Mouse (Mus musculus) cerebellum, adult 2 months (tissue): ENCODE data around the gene Ttll6. TPM values are rescaled to one million over a fixed set of nuclear protein-coding genes. Genes with fewer than 3 reads are reported as not detected.

Experiments
- DNase-seq, 2 experiments: peaks; one replicate each; pipeline ENCODE4 v3.0.0; 2021
- H3K27ac ChIP-seq: fragments of 200-500 bp; 2 replicates; pipeline ENCODE4 v1.5.1; 2012; ENCODE audit warnings: low read length, control low read depth, inconsistent platforms; ENCODE audit not compliant: insufficient read depth
- H3K27me3 ChIP-seq: fragments of 200-500 bp; 2 replicates; pipeline ENCODE4 v1.6.1; 2012; ENCODE audit warnings: inconsistent platforms, mild to moderate bottlenecking, low read length, moderate library complexity; ENCODE audit not compliant: control insufficient read depth, insufficient read depth
- H3K4me1 ChIP-seq: fragments of 200-500 bp; 2 replicates; pipeline ENCODE4 v1.6.1; 2011; ENCODE audit warnings: low read length; ENCODE audit not compliant: control insufficient read depth, insufficient read depth
- H3K4me3 ChIP-seq: fragments of 200-500 bp; replicated peaks from 2 replicates; pipeline ENCODE3; 2011; ENCODE audit warnings: mild to moderate bottlenecking, low read depth, low read length, control low read depth; ENCODE audit not compliant: insufficient read depth
- CTCF ChIP-seq: fragments of 200-500 bp; IDR thresholded peaks from 2 replicates; pipeline ENCODE4 v1.5.1; 2011; ENCODE audit warnings: low read depth, mild to moderate bottlenecking, control low read depth, low read length, moderate library complexity, borderline replicate concordance; ENCODE audit not compliant: insufficient read depth
- POLR2A ChIP-seq: fragments of 200-500 bp; IDR thresholded peaks from 2 replicates; pipeline ENCODE4 v1.6.1; 2011; ENCODE audit warnings: low read length, control low read depth, borderline replicate concordance; ENCODE audit not compliant: insufficient read depth
- WGBS: fragments of 180-500 bp; shearing (Covaris S2); methylation state at CpG from one replicate; pipeline ENCODE4 v1.1.7; 2018; 5-methylcytosine and 5-hydroxymethylcytosine counted together
- polyA plus RNA-seq: library from polyadenylated mRNA; depleted of rRNA; stranded (reverse); fragments of >200 nt; gene quantifications from 2 replicates; pipeline ENCODE4 v1.2.3, GENCODE M21; 2012

Gene Ttll6
- polyA plus RNA-seq, 1 experiment, result 0.39 TPM

DNA sequence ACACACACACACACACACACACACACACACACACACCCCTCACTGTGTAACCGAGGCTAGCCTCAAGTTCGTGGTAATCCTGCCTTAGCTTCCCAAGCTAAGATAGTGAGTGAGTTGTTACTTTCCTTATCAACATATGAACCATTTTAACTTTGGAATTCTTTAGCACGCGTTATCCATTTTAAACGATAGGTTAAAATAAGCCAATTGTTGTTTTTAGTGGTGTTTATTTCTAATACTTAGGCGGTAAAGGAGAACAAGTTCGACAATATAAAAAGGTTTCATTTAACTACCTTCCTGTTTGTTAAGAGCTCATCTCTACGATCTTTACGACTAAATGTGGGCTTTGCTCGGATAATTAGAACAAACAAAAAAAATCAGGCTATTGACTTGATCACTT lies 43.3 kb downstream of the Ttll6 start:
- Histone ChIP-seq H3K4me1 (no peaks in the 10 kb centered on the region), H3K4me3 (no peak overlapping the region), H3K27me3 (peaks cover 15% of the 10 kb centered on the region; the same call in 1 of the 2 replicates), H3K27ac (no peak overlapping the region)
- TF ChIP-seq CTCF, result no peak
- TF ChIP-seq POLR2A, result no peak
- DNase-seq, result no peak
- 5% methylated on average over 10 of the region's 10 CpGs for WGBS

DNA sequence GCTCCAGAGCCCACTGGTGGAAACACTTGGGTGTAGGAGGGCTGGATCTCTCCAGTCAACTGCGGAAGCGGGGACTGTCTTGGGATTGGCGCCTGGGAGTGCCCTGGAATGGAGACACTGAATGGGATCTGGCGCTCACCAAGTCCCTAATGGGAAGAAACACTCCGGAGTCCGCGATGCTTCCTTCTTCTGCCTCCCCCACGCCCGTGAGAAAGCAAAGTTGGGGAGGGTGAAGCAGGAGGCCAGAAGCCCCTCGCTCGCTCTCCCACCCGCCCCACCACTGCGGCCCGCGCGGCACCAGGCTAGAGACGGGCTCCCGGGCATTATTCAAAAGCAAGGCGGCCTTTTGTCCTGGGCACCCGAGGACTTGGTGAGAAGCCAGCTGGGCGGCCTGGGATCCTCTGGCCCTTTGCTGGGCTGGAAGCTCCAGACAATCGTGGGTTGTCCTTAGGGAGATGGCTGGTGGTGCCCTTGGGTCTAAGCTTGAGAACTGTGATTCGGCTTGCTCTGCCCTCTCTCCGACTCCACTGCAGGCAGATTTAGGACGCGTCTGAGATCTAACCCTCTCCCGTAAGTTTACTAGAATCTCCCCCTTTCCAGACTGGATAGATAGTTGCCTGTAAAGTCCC lies 44.1 kb downstream of the Ttll6 start:
- no peak overlapping the region for H3K27ac ChIP-seq
- WGBS, result 1% methylated on average over 27 of the region's 27 CpGs
- TF ChIP-seq POLR2A, result no peak
- TF ChIP-seq CTCF, result no peak
- peaks cover 15% of the 10 kb centered on the region; the same call in 1 of the 2 replicates for H3K27me3 ChIP-seq
- H3K4me1 ChIP-seq, result no peaks in the 10 kb centered on the region
- DNase-seq, result no peak
- H3K4me3 ChIP-seq, result no peak overlapping the region

DNA sequence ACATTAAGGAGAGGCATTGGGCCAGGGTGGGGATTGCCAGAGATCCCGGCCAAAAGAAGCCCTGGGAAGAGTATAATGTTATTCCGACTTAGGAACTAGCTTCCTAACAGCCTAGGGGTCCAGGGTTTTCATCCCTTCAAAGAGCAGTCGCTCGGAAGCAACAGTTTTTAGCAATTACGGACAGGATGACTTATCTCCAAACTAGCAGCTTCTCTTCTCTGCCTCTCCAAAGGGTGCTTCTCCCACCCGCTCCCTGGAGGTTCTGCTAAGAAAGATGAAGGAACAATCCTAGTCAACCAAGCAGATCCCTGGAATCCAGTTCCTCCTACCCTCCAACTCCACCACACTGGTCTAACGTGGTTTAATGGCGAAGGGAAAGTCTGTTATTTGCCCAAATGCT lies 44.8 kb downstream of the Ttll6 start:
- no peak for DNase-seq
- TF ChIP-seq POLR2A, result no peak
- TF ChIP-seq CTCF, result no peak
- H3K27me3 ChIP-seq, result peaks cover 11% of the 10 kb centered on the region; the same call in 1 of the 2 replicates
- H3K4me3 ChIP-seq, result no peak overlapping the region
- 2% methylated on average over 8 of the region's 8 CpGs for WGBS
- H3K4me1 ChIP-seq, result no peaks in the 10 kb centered on the region
- H3K27ac ChIP-seq, result no peak overlapping the region

DNA sequence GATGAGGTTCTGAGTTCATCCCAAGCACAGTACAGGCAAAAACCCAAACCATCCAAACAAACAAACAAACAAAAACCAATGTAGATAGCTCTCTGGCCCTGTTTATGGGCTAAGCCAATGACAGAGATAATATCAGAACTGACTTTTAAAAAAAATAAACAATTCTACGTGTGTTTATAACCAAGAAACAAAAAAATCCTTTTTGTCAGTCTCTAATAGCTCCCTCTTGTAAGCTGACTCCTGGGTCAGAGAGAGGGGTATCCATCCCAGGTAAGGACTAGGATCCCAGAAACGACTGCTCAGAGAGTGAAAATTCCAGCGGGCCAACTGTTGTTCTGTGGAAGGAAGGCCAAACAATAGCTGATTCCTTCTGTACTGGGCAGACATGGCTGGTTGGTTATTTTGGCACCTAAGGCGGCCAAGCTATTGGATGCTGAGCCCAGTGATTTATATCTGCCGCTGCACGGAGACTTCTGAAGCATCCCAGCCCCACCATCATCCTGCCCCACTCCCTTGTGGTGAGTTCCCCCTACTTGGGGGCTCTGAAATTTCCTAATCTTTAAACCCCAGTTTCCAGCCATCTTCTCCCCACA lies 45.4 kb downstream of the Ttll6 start:
- H3K4me1 ChIP-seq, result no peaks in the 10 kb centered on the region
- no peak for TF ChIP-seq CTCF
- no peak for TF ChIP-seq POLR2A
- 2% methylated on average over 6 of the region's 6 CpGs for WGBS
- no peak for DNase-seq
- peaks cover 9% of the 10 kb centered on the region; the same call in 1 of the 2 replicates for H3K27me3 ChIP-seq
- no peak overlapping the region for H3K4me3 ChIP-seq
- H3K27ac ChIP-seq, result no peak overlapping the region

GRCm38 (mm10) chr11:96181061-96181460 lies 47.5 kb downstream of the Ttll6 start:
- 31% methylated on average over 4 of the region's 4 CpGs for WGBS
- TF ChIP-seq CTCF (no peak), POLR2A (no peak)

GRCm38 (mm10) chr11:96184233-96184632 lies 50.6 kb downstream of the Ttll6 start:
- Histone ChIP-seq H3K4me3 (no peak overlapping the region), H3K27me3 (peaks cover 5% of the 10 kb centered on the region; the same call in 1 of the 2 replicates), H3K4me1 (no peaks in the 10 kb centered on the region), H3K27ac (no peak overlapping the region)
- DNase-seq, result no peak
- no peak for TF ChIP-seq CTCF
- TF ChIP-seq POLR2A, result no peak

More at GRCm38 (mm10) chr11:96181061-96181460, 47.5 kb downstream of the Ttll6 start:
- peaks cover 9% of the 10 kb centered on the region; the same call in 1 of the 2 replicates for H3K27me3 ChIP-seq
- no peaks in the 10 kb centered on the region for H3K4me1 ChIP-seq
- DNase-seq, result no peak
- H3K4me3 ChIP-seq, result no peak overlapping the region
- no peak overlapping the region for H3K27ac ChIP-seq

DNA sequence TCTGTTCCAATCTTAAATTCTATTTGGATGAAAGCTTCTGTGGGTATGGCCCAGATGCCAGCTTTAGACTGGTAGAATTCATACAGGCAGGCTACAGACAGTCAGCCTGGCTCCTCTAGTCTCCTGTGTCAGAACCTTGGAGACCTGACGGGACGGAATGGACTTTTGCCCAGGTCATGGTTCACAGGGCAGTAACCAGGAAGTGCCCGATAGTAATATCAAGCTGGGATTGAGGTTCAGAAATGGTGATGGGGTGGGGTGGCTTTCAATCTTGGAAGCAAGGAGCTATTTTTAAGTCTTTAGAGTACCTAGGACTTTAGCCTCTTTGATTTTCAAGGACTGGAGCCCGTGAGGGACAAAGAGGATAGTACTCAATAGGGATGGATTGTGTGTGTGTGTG lies 53.7 kb downstream of the Ttll6 start:
- DNase-seq, result no peak
- Histone ChIP-seq H3K27me3 (peaks cover 10% of the 10 kb centered on the region; the same call in 1 of the 2 replicates), H3K27ac (no peak overlapping the region), H3K4me3 (no peak overlapping the region), H3K4me1 (no peaks in the 10 kb centered on the region)
- WGBS, result 13% methylated on average over 4 of the region's 4 CpGs
- TF ChIP-seq CTCF (no peak), POLR2A (no peak)
